Mouse (Mus musculus) urinary bladder, adult 2 months (tissue): Measurements from ENCODE around the gene Entpd3. TPM values are rescaled to one million over a fixed set of nuclear protein-coding genes. Genes with fewer than 3 reads are reported as not detected.

Source experiments
- DNase-seq: peaks from one replicate; pipeline ENCODE4 v3.0.0; 2022; ENCODE audit warnings: low spot score
- polyA plus RNA-seq: library from polyadenylated mRNA; depleted of rRNA; stranded (reverse); fragments of >200 nt; gene quantifications from 2 replicates; pipeline ENCODE4 v1.2.3, GENCODE M21; 2012; rRNA removed

Entpd3 gene
- polyA plus RNA-seq, 1 experiment, result 67.7 TPM

DNA sequence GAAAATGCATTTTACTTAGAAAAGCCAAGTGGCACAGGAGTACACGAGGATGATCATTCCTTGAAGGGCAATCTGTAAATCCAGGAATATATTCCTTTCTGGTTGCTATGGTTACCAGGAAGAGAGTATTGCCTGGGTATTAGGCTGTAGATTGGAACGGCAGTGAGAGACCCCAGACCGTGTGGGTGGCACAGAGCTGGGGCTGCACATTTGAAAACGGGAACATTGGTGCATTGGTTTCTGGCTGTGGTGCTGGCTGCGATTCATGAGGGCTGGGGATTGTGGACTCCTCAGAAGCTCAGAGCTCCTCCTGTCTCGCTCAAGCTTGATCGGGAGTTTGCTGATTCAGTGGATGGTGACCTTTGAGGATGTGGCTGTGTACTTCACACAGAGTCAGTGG, 40.2 kb downstream of the Entpd3 start:
- DNase-seq, result no peak

DNA sequence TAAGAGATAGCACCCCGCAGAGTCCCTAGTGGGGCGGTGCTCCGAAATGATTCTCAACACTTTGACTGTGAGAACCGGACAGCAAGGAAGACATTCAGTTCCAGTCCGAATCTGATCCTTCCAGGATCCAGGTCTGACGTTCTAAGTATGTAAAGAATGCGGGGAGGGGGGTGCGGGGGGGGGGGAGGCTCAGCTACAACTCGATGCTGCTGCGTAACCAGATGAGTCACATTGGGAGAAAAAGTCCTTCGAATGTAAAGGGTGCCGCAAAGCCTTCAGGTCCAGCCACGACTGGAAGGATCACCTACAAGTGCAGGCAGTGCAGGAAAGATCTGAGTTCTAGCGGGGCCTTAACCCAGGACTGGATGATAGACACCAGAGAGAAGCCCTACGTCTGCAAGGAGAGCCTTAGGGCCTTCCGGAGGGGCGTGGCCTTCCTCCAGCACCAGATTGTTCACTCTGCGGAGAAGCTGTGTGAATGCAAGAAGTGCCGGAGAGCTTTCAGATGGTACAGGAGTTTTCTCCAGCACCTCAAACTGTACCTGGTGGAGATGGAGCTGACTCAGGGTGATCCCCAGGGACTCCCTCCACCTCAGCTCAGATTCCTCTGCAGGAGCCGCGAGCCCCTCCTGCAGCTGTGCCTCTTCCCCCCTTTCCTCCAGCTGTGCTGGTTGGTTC, 42.5 kb downstream of the Entpd3 start:
- no peak for DNase-seq

DNA sequence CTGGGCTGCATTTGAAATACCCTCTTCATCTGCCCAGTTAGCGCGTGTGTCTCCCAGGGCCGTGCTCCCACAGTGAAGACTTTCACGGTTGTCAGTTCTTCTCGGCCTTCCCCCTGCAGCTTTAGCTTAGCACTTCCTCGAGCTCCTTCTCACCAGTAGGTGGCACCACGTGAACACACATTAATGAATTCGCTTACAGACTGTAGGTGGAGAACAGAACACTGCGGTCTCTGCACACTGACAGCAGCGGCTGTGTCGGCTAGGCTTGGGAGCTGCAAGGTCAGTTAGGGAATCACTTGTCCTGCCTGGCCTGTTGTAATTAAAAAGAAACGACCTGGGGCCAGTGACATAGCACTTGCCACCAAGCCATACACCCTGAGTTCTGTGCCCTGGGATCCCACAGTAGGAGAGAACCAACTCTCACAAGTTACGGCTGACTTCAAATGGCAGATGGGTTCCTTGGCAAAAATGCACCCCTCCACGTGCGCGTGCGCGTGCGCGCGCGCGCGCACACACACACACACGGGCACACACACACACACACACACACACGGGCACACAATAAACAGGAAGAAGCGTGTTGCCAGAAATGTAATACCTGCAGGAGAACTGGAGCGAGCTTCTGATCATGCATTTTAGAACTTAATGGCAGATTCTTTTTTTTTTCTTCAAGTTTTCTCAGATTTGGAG, 43.1 kb downstream of the Entpd3 start:
- DNase-seq, result peak; percentile 53

DNA sequence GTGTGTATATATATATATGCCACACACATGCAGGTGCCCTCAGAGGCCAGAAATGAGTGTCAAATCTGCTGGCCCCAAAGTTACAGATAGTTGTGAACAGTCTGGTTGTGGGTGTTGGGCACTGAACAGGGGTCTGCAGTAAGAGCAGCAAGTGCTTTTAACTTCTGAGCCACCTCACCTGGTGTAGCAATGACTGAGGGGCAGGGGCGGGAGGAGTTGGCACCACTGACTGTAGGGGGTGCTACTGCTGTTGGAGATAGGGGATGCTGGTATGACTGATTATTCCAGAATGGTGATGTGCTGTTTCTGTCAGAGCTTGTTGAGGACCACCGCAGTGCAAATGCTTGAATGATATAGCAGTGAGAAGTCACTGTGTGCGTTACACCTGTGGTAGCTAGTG, 43.7 kb downstream of the Entpd3 start:
- no peak for DNase-seq

DNA sequence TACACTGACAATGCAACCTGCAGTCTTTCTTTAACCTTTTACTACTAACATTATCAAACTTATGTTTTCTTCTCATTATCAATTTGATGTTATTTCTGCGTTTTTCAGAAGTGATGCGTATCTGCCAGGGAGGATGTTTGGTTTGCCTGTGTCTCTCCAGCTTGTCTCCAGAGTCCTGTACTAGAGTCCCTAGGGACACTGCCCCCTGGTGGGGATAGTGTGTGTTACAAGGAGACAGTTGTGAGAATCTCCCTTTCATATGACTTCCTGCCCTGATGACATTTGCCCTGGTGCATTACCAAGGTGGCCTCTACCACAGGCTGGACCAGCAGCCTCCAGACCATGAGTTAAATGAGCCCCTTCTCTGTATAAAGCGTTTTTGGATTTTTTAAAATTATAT, 46.9 kb downstream of the Entpd3 start:
- DNase-seq, result no peak

DNA sequence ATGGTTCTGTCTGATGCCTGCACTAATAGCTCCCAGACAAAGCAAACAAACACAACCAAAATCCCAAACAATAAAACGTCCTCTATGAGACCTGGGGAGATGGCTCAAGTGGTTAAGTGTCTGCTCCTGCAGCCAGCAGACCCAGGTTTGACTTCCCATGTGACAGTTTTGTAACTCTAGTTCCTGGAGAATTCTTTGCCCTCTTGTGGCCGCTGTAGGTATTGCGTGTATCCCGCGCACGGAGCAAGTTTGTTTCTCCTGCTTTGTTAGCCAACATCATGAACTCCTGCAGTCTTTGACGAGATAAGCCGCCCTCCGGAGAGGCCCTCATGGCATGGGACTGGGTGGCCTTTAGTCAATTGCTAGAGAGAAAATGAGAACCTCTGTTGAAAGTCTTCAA, 51.9 kb downstream of the Entpd3 start:
- DNase-seq, result peak; percentile 59

DNA sequence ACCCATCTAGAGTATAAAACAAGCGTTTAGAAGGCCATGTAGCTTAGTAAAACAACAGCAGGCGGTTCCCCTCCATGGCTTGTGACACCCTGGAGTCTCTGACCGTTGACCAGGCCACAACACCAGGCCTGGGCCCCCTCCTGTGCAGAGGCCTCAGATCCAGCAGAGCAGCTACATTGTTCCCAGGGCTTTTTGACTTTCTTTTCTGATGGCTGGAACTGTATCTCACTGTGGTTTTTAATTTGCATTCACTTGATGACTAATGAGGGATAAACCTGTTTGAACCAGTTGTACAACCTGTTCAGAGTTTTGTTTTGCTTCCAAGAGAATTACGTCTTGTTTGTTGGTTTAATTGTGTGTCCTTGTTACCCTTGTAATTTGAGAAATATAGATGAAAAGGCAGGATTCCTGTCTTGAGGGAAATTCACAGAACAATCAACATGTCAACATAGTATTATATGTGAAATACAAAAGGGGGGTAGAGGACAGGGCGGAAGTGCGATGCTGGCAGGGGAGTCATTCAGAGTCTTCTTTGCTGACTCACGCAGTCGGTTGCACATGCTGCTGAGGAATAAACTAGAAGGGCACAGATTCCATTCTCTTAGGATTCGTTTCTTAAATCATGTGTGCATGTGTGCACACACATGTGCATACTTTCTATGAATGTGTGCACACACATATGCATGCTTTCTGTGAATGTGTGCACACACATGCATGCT, 53.9 kb downstream of the Entpd3 start:
- DNase-seq, result no peak

DNA sequence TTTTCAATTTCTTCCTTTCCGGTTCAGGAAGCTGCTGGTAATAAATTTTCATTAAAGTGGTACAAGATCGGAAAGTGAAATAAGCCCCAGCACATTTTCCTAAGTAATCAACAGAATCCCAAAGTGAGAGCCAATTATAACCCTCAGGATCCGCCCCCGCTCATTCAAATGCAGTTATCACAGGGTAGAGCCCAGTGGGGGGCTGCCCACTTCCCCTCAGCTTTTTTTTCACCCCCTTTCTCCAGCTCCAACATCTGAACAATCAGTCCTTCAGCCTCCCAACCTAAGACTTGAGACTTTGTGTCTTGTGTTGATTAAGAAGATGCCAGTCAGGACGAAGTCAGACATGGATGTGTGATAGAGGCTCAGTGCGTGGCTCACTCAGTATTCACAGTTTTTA, 55.2 kb downstream of the Entpd3 start:
- DNase-seq, result no peak

DNA sequence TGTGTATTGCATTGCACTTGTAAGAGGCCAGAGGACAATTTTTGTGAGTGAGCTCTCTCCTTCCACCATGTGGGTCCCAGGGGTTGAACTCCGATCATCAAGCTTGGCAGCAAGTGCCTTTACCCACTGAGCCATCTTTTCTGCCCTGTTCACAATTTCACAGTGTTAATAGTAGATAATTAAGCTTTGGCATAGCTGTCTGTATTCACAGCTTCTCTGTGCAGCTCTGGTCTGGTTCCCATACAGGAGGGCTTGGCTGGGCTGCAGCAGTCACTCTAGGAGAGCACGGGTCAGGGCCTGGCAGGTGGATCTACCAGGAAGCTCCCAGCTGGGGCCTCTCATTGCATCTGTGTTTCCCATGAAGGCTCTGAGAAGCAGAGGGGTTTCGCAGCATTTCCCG, 55.7 kb downstream of the Entpd3 start:
- DNase-seq, result no peak

DNA sequence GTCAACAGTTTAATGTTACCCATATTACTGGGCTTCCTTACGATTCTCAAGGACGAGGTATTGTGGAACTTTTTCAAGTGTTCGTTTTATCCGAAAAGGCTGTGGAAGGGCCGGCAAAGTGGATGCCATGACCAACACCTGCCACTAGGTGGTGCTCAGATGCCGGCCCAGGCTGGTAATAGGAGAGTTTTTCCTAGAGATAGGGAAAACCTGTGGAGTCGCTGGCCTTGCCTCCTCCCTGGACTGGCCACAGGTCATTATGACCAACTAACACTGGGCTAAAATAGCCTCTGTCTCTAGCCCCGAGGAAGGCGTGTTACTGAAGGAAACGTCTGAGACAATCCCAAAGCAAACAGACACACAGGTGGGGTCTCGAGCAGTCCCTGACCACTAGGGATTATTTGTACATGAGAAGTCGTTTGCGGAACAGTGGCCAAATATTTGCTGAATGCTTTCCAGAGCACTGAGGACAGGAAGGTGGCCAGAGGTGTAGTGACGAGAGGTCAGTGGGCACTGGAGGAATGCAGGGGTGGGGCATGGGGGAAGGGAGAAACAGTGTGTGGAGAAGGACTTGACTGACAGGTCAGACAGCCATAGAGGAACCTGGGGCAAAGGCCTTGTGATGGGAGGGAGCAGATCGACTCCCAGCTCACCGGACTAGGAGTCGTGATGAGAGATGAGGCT, 62.0 kb downstream of the Entpd3 start:
- peak; percentile 52 for DNase-seq

DNA sequence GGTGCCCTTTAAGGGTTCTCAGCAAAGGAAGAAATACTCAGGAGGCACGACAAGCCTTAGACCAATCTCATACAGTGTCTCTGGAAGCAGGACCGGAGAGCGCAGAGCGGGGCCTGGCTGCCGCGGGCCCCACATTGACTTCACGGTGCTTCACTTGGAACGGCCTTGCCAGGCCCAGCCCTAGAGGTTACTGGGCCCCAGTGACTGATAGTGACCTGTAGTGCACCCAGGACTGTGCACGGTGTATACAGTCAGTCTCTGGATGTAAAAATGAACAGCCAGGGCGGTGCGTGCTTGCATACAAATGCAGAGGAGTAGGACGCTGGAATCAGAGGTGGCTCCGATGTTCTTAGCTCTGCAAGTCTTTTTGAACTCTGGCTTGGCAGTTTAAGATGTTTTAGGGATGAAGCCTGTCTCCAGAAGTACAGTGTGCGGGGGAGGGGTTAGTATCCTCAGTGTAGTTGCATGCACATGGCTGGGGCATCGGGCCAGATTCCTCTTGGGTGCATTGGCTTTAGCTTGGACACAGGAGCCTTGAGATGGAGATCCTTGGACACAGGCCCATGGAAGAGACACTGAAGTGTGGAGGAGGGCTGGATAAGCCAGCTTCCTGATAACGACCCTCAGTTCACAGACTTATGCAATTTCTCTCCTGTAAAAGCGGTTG, 62.7 kb downstream of the Entpd3 start:
- no peak for DNase-seq

DNA sequence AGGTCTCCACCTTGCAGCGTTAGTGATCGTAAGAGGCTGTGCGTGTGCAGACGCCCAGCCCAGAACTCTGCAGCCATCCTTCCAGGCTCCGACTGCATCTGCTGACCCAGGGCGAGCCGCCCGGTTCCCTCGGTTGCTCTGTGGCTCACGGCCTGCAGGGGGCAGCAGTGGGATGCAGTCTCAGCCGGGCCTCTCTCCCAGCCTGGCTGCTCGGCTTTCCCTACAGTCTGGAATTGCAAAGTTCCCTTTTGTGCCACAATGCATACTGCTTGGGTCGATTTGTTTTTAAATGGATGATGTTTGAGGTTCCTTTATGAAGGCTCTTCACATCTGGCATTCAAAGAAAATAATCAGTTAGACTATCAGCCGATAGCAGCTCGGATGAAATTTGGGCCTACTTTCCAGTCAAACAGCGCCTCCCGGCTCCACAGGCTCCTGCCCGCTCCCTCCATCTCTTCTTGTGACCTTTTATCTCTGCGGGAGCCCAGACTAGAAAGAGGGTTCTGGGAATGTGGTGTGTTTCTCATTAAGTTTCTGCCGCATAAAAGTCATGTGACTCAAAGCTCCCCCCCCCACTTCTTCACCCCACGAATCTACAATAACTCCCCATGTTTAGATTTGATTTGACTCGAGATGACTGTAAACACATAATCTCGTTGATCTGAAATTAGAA, 63.4 kb downstream of the Entpd3 start:
- DNase-seq, result peak; percentile 78

DNA sequence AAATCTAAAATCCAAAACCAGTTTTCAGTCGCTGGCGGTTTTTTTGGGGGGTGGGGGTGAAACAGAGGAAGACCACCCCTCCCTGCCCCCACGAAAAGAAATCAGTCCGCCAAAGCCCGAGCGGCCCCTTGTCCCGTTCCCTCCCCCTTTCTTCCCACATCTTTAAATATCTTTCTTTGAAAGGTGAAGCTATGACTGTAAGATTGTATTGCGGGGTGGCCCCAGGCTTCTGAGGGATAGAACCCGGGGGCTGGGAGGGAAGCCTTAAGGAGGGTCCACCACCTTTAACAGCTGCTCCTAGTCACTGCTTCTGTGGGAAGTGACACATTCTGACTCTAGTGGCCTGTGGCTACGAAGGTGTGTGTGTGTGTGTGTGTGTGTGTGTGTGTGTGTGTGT, 63.9 kb downstream of the Entpd3 start:
- DNase-seq, result no peak

DNA sequence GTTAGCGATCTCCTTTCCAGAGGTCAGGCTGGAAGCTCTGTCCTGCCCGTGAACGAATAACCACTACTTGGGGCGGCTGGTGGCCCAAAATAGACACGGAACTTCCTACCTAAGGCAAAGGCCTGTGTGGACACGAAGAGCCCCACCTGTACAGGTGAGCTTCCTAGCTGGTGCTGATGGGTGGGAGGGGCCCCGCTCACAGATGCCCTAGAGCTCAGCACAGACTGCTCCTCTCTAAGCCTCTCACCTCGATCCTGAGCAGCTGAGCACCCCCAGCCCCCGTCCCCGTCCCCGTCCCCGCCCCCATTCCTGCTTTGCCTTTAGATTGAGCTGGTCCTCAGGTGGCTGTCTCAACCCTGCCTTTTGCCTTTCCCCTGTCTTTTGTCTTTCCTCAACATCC, 64.3 kb downstream of the Entpd3 start:
- no peak for DNase-seq

DNA sequence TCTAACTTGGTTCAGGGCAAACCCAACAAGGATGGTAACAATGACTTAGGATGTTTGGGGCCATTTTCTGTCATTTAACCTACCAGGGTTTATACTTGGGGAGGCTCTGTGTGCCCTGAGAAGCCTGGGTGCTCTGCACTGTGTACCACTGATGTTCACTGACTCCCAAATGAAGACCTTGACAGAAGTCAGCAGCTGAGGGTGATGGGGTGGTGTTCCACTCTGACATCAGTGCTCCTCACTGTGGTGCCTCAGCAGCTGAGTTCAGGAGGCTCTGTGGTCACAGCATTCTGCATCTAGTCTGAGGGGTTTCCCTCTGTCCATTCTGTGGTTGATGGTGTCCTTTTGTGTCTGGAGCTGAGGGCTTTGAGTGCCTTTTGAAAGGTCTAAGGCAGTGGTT, 71.4 kb downstream of the Entpd3 start:
- DNase-seq, result no peak

DNA sequence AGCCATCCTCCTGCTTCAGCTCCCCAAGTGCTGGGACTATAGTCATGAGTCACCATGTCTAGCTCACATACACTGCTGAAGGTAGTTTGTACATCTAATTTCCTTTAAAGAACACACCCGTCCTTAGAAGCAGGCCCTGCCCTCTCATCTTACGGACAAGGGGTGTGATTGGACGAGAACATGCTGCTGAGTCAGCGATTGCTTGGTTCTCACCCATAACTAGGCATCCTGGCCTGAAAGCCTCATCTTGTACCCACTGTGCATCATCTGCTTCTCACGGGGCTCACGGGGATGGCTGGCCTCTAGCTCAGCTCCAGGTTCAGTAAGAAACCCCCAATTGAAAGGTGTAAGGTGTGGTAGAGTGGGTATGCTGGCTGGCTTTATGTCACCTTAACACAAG, 74.4 kb downstream of the Entpd3 start:
- no peak for DNase-seq

Other genes with a start within 250 kb of the Entpd3 start
- 2.0 and 3.6 TPM in 2 replicates for gene Myrip, start 238.3 kb upstream of the Entpd3 start, polyA plus RNA-seq
- gene Eif1b, start 47.6 kb upstream of the Entpd3 start, polyA plus RNA-seq, result 61.3 and 68.7 TPM in 2 replicates
- gene Rpl14, start 31.6 kb downstream of the Entpd3 start, polyA plus RNA-seq, result 969 and 1,107 TPM in 2 replicates